Mouse (Mus musculus): ENCODE data around the gene Map3k12.

The Map3k12 gene

GRCm38 (mm10) chr15:102516728-102517404, at the start of gene Map3k12:
Gene Map3k12, minus strand, starts transcription at chr15:102517064.
- DNase-seq: peak; percentile 60 to 69

- no peak for DNase-seq
Observed at GRCm38 (mm10) chr15:102563681-102564080, 46.8 kb upstream of the Map3k12 start.

GRCm38 (mm10) chr15:102563061-102563460, 46.2 kb upstream of the Map3k12 start:
- no peak for DNase-seq

DNA sequence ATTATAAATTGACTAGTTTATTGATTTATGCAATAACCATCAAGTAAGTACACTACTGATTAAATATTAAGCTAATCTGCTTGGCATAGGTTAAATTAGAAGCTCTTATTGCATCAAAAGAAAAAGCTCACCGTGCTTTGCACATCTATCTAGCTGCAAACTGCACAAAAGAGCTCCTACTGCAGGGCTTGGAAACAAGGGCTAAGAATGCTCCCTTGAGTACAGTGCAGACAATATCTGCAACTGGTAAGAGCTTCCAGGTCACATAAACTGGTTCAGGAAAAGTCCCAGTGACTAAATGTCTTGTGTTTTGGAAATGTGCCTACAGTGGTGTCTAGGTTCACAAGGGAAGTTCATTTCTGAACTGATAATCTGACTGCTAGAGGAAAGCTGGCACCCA, 45.6 kb upstream of the Map3k12 start:
- no peak for DNase-seq

DNA sequence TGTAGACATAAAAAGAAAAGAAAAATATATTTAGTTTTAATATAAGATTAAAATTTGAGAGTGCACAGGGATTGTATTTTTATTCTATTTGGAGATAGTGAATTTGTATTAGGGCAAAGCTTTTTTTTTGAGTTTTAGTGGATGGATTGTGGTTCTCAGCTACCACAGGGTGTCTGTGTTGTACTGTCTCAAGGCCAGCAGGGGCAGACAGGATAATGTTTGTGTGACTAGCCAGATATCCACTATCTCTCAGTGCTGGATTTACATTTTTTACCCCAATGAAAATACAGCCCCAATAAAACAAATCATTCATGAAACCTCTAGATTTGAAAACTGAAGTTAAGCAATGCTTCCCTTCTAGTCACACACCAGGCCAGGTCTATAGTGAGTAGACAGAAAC, 40.7 kb upstream of the Map3k12 start:
- no peak for DNase-seq

DNA sequence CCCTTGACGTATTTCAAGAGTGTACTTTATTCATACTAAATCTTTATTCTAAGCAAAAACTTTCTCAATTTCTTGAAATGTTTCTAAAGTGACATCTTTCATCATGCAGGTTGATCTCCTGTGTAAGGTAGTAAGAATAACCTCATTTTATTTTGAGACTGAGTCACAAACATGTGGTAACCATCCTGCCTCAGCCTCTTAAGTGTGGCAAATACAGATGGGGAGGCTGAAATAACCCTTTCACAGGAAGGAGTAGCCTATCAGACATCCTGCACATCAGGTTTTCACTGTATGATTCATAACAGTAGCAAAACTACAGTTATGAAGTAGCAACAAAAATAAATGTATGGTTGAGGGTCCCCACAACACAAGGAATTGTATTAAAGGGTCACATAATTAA, 38.7 kb upstream of the Map3k12 start:
- DNase-seq: no peak

DNA sequence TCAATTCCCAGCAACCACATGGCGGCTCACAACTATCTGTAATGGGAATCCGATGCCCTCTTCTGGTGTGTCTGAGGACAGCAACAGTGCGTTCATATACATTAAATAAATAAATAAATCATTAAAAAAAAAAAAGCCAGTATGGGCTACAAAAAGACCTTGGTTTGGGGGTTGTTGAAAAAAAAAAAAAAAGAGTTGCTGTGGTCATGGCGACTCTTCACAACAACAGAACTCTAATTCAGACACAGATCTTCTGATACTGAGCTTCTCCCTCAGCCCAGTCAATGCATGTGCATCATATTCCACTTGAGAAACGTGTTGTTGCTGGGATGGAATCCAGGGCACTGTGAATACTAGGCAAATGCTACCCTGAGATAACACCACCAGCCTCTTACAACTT, 35.7 kb upstream of the Map3k12 start:
- DNase-seq: no peak

DNA sequence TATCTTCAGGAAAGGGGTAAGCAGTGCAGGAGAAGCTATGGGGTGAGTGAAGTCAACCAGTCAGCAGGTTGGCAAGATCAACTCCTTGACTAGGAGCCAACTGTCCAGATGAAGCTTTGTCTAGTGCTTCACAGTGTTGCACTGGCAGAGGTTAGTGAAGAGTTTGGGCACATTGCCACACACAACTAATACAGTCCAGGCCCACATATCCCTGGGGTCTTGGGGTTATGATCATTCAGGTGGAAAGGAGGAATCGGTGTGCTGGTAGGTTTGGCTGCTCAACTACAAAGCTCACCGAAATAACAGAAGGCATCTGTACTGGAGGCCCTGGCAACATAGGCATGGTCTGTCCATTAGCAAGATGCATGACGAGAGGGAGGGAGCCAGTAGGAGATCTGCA, 30.6 kb upstream of the Map3k12 start:
- no peak for DNase-seq

GRCm38 (mm10) chr15:102546677-102547427, 30.0 kb upstream of the Map3k12 start:
- no peak for DNase-seq

- no peak for DNase-seq
Observed at GRCm38 (mm10) chr15:102546246-102546645, 29.4 kb upstream of the Map3k12 start.

- no peak for DNase-seq
Observed at GRCm38 (mm10) chr15:102544801-102545200, 27.9 kb upstream of the Map3k12 start.

GRCm38 (mm10) chr15:102533926-102534325, 17.1 kb upstream of the Map3k12 start:
- DNase-seq: no peak

- DNase-seq: no peak
Observed at GRCm38 (mm10) chr15:102532106-102532900, 15.4 kb upstream of the Map3k12 start.

DNA sequence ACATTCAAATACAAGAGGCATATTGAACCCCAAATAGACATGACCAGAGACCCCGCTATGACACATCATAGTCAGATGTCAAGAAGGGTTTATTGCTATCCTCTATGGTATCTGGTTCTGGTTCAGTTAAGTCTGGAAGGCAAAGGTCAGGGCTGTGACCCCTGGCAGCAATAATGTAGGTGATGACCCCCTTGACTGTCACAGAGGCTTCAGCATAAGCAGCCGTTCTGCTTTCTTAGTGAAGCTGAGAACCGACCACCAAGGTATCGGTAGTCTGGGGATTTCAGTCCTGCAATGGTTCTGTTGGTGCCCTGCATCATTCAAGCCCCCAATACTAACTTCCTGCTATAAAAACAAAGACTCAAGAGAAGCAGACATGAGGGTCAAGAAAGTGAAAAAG, 14.7 kb upstream of the Map3k12 start:
- DNase-seq: no peak

GRCm38 (mm10) chr15:102530566-102530965, 13.7 kb upstream of the Map3k12 start:
- DNase-seq: no peak

DNA sequence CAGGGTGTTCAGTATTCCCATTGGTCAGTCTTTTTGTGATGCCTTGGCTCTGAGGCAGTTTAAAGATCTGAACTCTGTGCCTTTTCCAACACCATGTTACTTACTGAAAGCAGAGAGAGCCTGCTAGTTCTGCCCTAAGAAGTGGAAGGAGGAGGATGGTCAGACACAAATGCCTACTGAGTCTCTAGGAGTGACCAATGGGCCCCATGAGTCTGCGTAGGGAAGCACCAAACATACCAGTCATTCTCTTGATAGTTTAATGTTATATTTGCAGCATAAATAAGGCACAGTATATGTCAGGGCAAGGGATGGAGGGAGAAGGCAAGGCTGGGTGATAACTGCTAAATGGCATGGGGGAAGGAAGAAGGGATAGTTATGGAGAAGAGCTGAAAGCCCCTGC, 11.5 kb upstream of the Map3k12 start:
- DNase-seq: no peak

- DNase-seq: no peak
Observed at GRCm38 (mm10) chr15:102527936-102528335, 11.1 kb upstream of the Map3k12 start.

GRCm38 (mm10) chr15:102526111-102527002, 9.5 kb upstream of the Map3k12 start:
- no peak for DNase-seq

DNA sequence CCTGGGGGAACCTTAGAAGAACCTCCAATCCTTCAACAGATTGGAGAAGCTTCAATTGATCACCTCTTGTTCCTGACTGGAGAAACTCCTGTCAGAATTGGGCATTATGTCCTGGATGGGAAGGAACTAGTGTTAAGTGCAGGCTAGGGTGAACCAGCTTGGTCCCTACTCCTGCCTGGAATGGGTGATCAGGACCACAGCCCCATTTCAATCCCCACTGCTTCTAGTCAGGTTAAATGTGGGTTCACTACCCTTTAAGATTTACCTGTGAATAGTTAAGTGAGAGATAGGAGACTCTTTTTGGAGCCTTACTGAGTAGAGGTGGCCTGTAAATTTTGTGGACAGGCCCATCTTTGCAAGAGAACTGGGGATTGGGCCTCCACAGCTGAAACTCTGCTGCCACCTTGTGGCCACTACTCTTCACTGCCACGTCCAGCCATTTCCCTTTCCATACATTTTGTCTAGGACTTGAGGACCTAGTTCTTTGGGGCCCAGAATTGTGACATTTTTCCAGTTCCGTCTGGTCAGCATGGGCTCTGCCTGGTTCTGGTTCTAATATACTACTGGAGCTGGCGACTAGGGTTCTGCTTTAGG, 8.1 kb upstream of the Map3k12 start, which contains the start of gene Npff:
Gene Npff (minus strand): TSS at position 51 of the 594 bp plus-strand sequence.
- DNase-seq: peak in 1 of 2 experiments; percentile 58

GRCm38 (mm10) chr15:102521480-102521879, 4.6 kb upstream of the Map3k12 start:
- DNase-seq: no peak

DNA sequence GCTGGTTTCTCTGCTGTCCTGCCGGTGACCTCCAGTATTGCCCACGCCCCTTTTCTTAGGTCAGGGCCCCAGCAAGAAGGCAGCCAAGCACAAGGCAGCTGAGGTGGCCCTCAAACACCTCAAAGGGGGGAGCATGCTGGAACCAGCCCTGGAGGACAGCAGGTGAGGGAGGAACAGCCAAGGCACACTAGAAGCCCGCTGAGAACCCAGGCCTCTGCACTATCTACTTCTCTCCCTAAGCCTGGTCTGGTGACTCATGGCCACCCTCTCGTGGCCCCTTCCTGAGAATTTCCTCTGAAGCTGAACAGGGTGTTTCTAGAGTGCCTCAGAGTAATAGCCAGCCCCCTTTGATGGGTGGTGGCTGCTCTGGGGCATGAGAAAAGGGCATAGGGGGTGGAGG, 3.6 kb upstream of the Map3k12 start:
- no peak for DNase-seq

Measured in thymus, adult 18-20 months (tissue).